Comparison of ENCODE assay signal across 9 mouse cellular contexts in the genomic region with DNA sequence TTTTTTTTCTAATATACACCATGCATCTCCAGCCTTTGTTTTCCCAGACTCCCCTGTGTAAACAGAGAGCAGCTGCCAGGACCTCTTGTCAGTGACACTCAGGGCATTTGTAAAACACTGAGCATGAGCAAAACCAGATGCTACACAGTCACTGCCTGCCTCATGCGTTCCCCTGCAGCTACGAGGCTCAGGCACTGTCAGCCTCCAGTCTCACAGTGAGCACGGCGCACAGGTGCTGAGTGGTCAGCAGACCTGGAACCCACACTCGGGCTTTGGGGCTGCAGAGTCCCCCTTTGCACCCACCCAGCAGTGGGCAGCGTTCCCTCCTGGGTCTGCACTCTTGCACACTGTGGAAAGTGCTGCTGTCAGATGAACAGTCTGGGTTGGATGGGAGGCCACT. TPM values are rescaled to one million over a fixed set of nuclear protein-coding genes. Genes with fewer than 3 reads are reported as not detected.
A peak's percentile ranks its signal among the peaks of the same experiment; 100 is the strongest.
DNase-seq lines count a peak whose midpoint lies in the region; ATAC-seq lines count a peak whose summit lies in the region.
"Had no signal": no experiment of that assay in that cellular context is flagged by ENCODE, and none has a peak within 500 bp of the region (broad histone marks: within the 10 kb centered on the region; RNA-seq: fewer than 3 reads in every experiment).

No protein-coding gene starts in this region.

- no peak overlapping the region for H3K9ac ChIP-seq in embryonic facial prominence, embryonic 15.5 days
- no peak overlapping the region for H3K9ac ChIP-seq in kidney, embryonic 14.5 days (ENCODE audit: low read depth, low read length)
- H3K9ac ChIP-seq in lung, embryonic 16.5 days (ENCODE audit: low read length) = no peak overlapping the region
- H3K9ac ChIP-seq: hindbrain, embryonic 15.5 days had no signal

- peak overlapping the region; percentile 24; the same call in 1 of the 2 replicates for H3K27ac ChIP-seq in embryonic facial prominence, embryonic 15.5 days (replicated peaks)
- peak overlapping the region; percentile 81; the same call in 1 of the 2 replicates for H3K27ac ChIP-seq in kidney, embryonic 14.5 days (ENCODE audit: low read depth, low read length)
- H3K27ac ChIP-seq in lung, embryonic 16.5 days (ENCODE audit: low read length) = peak overlapping the region; percentile 97
- H3K27ac ChIP-seq: hindbrain, embryonic 15.5 days had no signal

- H3K27me3 ChIP-seq in erythroblast, embryonic 14.5 days (ENCODE audit: control insufficient read depth) = no peaks in the 10 kb centered on the region
- H3K27me3 ChIP-seq in embryonic facial prominence, embryonic 15.5 days = no peaks in the 10 kb centered on the region
- no peaks in the 10 kb centered on the region for H3K27me3 ChIP-seq in kidney, embryonic 14.5 days (ENCODE audit: control insufficient read depth, insufficient read depth, low read length)
- no peaks in the 10 kb centered on the region for H3K27me3 ChIP-seq in lung, embryonic 16.5 days (ENCODE audit: control insufficient read depth, insufficient read depth, low read depth, low read length)
- H3K27me3 ChIP-seq: hindbrain, embryonic 15.5 days had no signal

- 38% methylated on average over 6 of the region's 6 CpGs for WGBS in embryonic facial prominence, embryonic 15.5 days
- 44% methylated on average over 6 of the region's 6 CpGs for WGBS in kidney, embryonic 14.5 days
- WGBS in lung, embryonic 16.5 days = 29% methylated on average over 6 of the region's 6 CpGs

- no peak for DNase-seq in adrenal gland, postnatal 25 days
- DNase-seq in cerebellum, adult 11-12 months = no peak
- DNase-seq in frontal cortex, postnatal 10 days (ENCODE audit: low spot score in 2 of 2) = no peak

- H3K4me1 ChIP-seq in erythroblast, embryonic 14.5 days (ENCODE audit: control insufficient read depth) = peaks cover 84% of the 10 kb centered on the region
- peaks cover 20% of the 10 kb centered on the region for H3K4me1 ChIP-seq in embryonic facial prominence, embryonic 15.5 days
- peaks cover 30% of the 10 kb centered on the region for H3K4me1 ChIP-seq in kidney, embryonic 14.5 days (ENCODE audit: control insufficient read depth, insufficient read depth, low read length)
- peaks cover 46% of the 10 kb centered on the region for H3K4me1 ChIP-seq in lung, embryonic 16.5 days (replicated peaks; ENCODE audit: control insufficient read depth, insufficient read depth, low read length)

- peak overlapping the region; percentile 65 for H3K4me3 ChIP-seq in erythroblast, embryonic 14.5 days (replicated peaks)
- H3K4me3 ChIP-seq in embryonic facial prominence, embryonic 15.5 days (replicated peaks) = no peak overlapping the region
- no peak overlapping the region for H3K4me3 ChIP-seq in kidney, embryonic 14.5 days (ENCODE audit: low read length)
- no peak overlapping the region for H3K4me3 ChIP-seq in lung, embryonic 16.5 days (ENCODE audit: low read length)
- H3K4me3 ChIP-seq: hindbrain, embryonic 15.5 days had no signal

- H3K4me2 ChIP-seq in embryonic facial prominence, embryonic 15.5 days (replicated peaks) = no peak overlapping the region
- no peak overlapping the region for H3K4me2 ChIP-seq in kidney, embryonic 14.5 days (replicated peaks; ENCODE audit: low read depth, low read length)
- H3K4me2 ChIP-seq in lung, embryonic 16.5 days (ENCODE audit: low read depth, low read length) = no peak overlapping the region
- H3K4me2 ChIP-seq: hindbrain, embryonic 15.5 days had no signal

- H3K9me3 ChIP-seq in erythroblast, embryonic 14.5 days (ENCODE audit: control insufficient read depth, low read length) = no peaks in the 10 kb centered on the region
- no peaks in the 10 kb centered on the region for H3K9me3 ChIP-seq in embryonic facial prominence, embryonic 15.5 days (replicated peaks)
- H3K9me3 ChIP-seq in kidney, embryonic 14.5 days (ENCODE audit: control insufficient read depth, low read length) = no peaks in the 10 kb centered on the region
- no peaks in the 10 kb centered on the region for H3K9me3 ChIP-seq in lung, embryonic 16.5 days (ENCODE audit: control insufficient read depth, low read length)
- H3K9me3 ChIP-seq: hindbrain, embryonic 15.5 days had no signal

- ATAC-seq in erythroblast, adult 5-6 weeks (replicated peaks; ENCODE audit: low FRiP score, poor library complexity, severe bottlenecking) = no peak
- 0 out of 2 replicates have a peak, but pooled peaks have one; percentile 21 for ATAC-seq in embryonic facial prominence, embryonic 15.5 days (ENCODE audit: insufficient number of reproducible peaks, low FRiP score, low TSS enrichment, low read depth)
- ATAC-seq in kidney, embryonic 14.5 days (ENCODE audit: low FRiP score, low TSS enrichment) = 0 out of 2 replicates have a peak, but pooled peaks have one; percentile 43
- peak; percentile 74 for ATAC-seq in lung, embryonic 16.5 days (ENCODE audit: low read depth)

- peaks cover 90% of the 10 kb centered on the region for H3K36me3 ChIP-seq in erythroblast, embryonic 14.5 days (ENCODE audit: control insufficient read depth)
- H3K36me3 ChIP-seq in embryonic facial prominence, embryonic 15.5 days = peaks cover 53% of the 10 kb centered on the region
- peaks cover 25% of the 10 kb centered on the region; the same call in 1 of the 2 replicates for H3K36me3 ChIP-seq in kidney, embryonic 14.5 days (ENCODE audit: control insufficient read depth, insufficient read depth, low read length)
- H3K36me3 ChIP-seq in lung, embryonic 16.5 days (ENCODE audit: control insufficient read depth, insufficient read depth, low read length) = peaks cover 25% of the 10 kb centered on the region

RNA-seq across cellular contexts. Expression of gene Gan, which starts 41.7 kb away (rescaled TPM):
- polyA plus RNA-seq in erythroblast, embryonic 14.5 days (2012) = 0.18 and 0.24 TPM in 2 replicates
- 18.1 and 25.9 TPM in 2 replicates for total RNA-seq in erythroblast, adult 5-6 weeks (2015; ENCODE audit: low replicate concordance)
- total RNA-seq in erythroblast, adult 5-6 weeks (2017; ENCODE audit: low replicate concordance) = 29.7 and 31.4 TPM in 2 replicates
- polyA plus RNA-seq in embryonic facial prominence, embryonic 15.5 days (2015; fragmentation: Nextera tagmentation; extraction: Ambion mirVana) = 2.9 and 3.3 TPM in 2 replicates
- 2.7 and 3.1 TPM in 2 replicates for polyA plus RNA-seq in kidney, embryonic 14.5 days (2014; fragmentation: Nextera tagmentation; extraction: Ambion mirVana)
- 1.8 TPM in 2 replicates for polyA plus RNA-seq in lung, embryonic 16.5 days (2015; fragmentation: Nextera tagmentation; extraction: Ambion mirVana)
- 9.4 and 13.3 TPM in 2 replicates for total RNA-seq in adrenal gland, postnatal 25 days (2021)

RNA-seq across cellular contexts. Expression of gene Cmip, which starts 57.2 kb away (rescaled TPM):
- 8.2 and 8.6 TPM in 2 replicates for polyA plus RNA-seq in erythroblast, embryonic 14.5 days (2012)
- 25.1 and 34.8 TPM in 2 replicates for total RNA-seq in erythroblast, adult 5-6 weeks (2015; ENCODE audit: low replicate concordance)
- total RNA-seq in erythroblast, adult 5-6 weeks (2017; ENCODE audit: low replicate concordance) = 23.0 and 28.3 TPM in 2 replicates
- polyA plus RNA-seq in embryonic facial prominence, embryonic 15.5 days (2015; fragmentation: Nextera tagmentation; extraction: Ambion mirVana) = 25.9 and 27.7 TPM in 2 replicates
- polyA plus RNA-seq in kidney, embryonic 14.5 days (2014; fragmentation: Nextera tagmentation; extraction: Ambion mirVana) = 22.9 and 23.7 TPM in 2 replicates
- 11.3 and 13.0 TPM in 2 replicates for polyA plus RNA-seq in lung, embryonic 16.5 days (2015; fragmentation: Nextera tagmentation; extraction: Ambion mirVana)
- total RNA-seq in adrenal gland, postnatal 25 days (2021) = 121 and 126 TPM in 2 replicates

Comparison
In these comparisons a context has a peak if more than half of its experiments do, and no peak if none do; other contexts are left out.
1. H3K27ac ChIP-seq: peak in every context shown above with its lines; median percentile 97 in lung, embryonic 16.5 days; 81 in kidney, embryonic 14.5 days; 24 in embryonic facial prominence, embryonic 15.5 days.